Mouse (Mus musculus) kidney, postnatal 25 days (tissue): ENCODE measurements around the gene Cacna2d1.
A peak's percentile ranks its signal among the peaks of the same experiment; 100 is the strongest.

Experiments used
- DNase-seq, 2 experiments: peaks; one replicate each; pipeline ENCODE4 v3.0.0; 2021; ENCODE audit warnings: mixed read lengths in 2 of 2

Gene Cacna2d1

GRCm38 (mm10) chr5:15934376-15935233, at the start of gene Cacna2d1:
Cacna2d1 (plus strand) TSS chr5:15934691.
- peak; percentile 40 to 55 for DNase-seq

DNA sequence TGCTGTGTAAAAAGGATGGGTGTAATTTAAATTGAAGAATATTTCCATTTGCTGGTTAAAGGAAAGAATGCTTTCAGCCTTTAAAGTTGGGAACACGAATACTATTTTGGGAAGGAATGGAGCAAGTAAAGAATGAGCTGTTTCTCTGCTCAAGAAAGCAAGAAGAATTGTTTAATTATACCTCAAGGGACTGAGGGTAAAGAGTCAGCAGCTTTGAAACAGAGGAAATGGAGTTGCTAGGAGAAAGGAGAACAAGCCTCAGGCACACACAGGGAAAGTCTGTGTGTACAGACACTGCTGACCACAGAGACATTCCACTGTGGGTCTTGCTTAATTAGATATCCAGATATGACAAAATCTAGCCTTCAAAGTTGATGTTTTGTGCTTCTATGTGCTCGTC, 39.4 kb upstream of the Cacna2d1 start:
- DNase-seq = no peak

GRCm38 (mm10) chr5:15896706-15897105, 37.8 kb upstream of the Cacna2d1 start:
- DNase-seq = no peak

DNA sequence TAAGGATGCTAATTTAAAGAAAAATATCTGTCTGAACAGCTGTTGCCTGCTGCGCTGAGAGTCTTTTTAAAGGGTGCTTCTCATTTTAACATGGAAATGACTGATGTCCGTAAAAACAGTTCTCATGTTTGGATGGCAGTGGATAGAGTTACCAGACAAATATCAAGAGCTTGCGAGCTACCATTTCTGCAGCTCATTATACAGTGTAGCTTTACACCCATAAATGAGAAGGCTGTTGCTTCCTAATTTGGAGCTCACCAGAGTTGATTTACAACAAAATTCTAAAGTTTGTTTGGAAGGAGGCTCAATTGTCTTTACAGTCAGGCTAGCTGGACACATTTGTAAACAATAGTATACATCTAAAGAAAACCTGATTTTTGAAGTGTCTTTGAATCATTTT, 28.0 kb upstream of the Cacna2d1 start:
- DNase-seq = no peak

- no peak for DNase-seq
These were observed 19.6 kb upstream of the Cacna2d1 start for GRCm38 (mm10) chr5:15914931-15915330.

DNA sequence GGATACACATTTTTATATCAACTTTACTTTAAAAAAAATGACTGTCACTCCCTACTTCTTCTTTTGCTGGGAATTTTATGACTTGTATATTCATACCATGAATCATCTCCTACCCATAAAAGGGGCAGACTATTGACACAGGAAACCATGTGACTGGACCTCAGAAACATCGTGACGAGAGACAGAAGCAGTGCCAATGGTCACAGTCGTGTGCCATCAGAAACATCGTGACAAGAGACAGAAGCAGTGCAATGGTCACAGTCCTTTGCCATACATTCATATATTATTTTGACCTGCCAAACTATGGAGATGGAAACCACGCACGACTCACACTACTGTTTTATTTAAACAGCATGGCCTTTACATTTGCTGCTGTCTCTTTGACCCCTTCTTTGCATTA, 6.0 kb upstream of the Cacna2d1 start:
- DNase-seq = no peak

DNA sequence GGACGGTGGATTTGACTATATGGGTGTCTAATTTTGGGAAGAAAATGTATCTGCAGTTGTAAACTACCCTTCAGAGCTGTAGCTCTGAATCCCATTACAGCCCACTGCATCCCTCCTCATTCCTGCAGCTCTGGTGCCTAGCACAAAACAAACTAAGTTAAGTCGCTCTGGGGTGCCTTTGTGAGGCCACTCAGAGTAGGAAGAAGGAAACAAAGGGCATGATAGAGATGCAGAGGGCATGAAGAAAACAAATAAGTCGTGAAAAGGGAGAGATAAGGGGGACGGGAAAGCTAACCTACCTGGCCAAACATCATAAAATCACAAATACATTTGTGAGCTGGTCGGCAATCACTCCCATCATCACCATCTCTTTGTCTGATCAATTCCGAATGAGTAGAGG, 1.5 kb upstream of the Cacna2d1 start:
- DNase-seq = no peak

GRCm38 (mm10) chr5:15933581-15934375, 713 bp upstream of the Cacna2d1 start:
- DNase-seq = no peak

- DNase-seq = peak; percentile 2 to 35
These were observed 790 bp downstream of the Cacna2d1 start for GRCm38 (mm10) chr5:15935234-15935728.

- no peak for DNase-seq
These were observed 1.6 kb downstream of the Cacna2d1 start for GRCm38 (mm10) chr5:15935831-15936710.

GRCm38 (mm10) chr5:15941191-15941725, 6.8 kb downstream of the Cacna2d1 start:
- DNase-seq = no peak

DNA sequence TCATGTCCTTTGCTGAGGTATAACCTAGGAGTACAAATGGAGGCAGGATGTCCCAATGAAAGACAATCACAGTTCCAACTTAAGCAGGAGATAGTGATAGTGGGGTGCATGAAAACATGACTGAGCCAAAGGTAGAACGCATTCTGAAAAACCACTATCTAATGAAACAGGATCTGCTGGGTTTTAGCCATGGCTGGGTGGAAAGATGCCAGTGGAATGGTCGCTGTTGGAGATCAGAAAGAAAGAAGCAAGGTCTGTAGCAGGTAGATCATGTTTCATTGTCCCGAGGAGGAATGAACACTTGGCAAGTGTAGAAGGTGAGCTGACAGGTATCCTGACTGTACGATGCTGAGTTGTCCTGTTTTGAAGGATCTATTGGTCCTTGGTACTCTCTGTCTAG, 7.6 kb downstream of the Cacna2d1 start:
- DNase-seq = no peak

DNA sequence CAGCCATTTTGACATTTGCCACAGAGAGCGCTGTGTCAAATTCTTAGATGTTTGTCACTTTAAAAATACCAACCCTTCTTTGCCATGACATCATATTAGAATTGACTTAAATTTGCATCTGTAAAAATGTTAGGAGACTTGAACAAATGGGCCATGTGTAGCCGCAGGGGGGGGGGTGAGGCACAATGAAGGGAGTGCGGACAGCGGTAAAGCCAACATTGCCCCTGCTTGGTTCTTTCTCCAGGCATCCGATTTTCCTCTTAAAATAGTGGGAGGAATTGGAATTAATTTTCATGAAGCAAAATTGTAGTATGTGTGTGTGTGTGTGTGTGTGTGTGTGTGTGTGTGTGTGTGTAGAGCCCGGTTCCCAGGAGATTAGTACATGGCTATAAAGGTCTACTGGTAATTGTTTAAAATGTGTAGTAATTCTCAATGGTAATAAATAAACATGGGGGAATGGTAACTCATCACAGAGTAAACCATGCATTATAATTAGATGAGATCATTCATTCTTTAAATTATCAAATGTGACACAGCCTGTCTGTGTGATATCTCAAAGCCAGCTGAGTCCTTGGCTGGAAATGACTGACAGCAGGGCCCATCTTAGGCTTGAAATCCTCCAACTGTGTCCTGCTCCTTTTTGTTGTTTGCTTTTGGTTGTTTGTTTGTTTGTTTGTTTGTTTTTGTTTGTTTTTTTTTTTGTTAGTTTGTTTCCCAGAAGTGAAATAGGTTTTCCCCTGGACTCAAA, 14.0 kb downstream of the Cacna2d1 start:
- DNase-seq = no peak

DNA sequence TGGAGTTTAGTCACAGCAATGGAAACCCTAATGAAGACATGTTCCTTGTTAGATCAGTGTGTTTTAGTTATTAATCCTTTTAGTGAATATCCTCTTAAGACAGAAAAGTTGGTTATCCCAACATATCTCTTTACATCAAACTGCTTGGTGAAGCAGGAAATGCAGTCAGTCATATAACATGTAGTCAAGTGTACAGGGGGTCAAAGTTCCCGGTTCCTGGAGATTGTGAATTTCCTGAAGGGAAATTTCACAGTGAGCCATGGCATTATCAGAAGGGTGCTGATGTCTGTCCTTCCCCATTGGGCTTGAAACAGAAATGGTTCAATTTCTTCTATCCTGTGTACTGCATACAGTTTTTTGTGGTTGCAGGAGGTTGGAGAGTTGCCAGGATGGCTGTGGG, 25.3 kb downstream of the Cacna2d1 start:
- DNase-seq = no peak

GRCm38 (mm10) chr5:15961866-15962265, 27.4 kb downstream of the Cacna2d1 start:
- DNase-seq = no peak

- DNase-seq = no peak
These were observed 32.4 kb downstream of the Cacna2d1 start for GRCm38 (mm10) chr5:15966888-15967287.

GRCm38 (mm10) chr5:15971821-15972220, 37.3 kb downstream of the Cacna2d1 start:
- no peak for DNase-seq

DNA sequence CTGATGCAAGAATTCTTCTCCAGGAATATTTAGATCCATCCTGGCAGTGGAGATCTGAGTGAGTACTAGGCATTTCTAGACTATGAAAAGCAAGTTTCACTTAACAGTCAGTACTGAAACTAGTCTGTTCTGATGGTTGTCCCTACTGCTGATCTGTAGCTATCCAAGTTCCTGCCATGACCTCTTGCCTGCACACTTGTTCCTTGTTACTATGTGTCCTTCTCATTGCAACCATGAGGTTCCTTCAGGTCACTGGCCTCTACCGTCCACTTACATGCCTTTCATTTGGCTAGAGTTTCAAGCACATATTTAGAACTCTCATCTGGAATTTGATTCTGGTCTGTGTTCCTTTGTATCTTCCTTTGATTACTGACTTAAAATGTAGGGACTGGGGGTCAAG, 37.9 kb downstream of the Cacna2d1 start:
- DNase-seq = no peak

DNA sequence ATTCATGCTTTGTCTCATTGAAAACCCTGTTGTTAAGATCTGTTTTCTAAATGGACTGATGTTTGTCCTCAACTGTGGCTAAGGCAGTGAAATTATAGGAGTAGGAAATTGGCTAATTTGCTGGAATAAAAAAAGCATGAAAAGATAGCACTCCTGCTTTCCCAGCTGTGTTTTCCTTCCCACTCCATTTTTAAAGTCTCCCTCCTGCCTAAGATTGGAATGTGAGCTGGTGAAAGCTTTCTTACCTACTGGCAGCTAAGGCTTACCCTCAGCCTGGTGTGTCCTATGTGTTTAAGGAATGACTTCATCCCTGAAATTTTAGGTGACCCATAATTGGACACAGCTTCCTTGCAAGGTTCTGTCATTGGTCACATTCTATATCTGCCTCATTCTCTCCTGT, 40.2 kb downstream of the Cacna2d1 start:
- DNase-seq = no peak

- no peak for DNase-seq
These were observed 44.7 kb downstream of the Cacna2d1 start for GRCm38 (mm10) chr5:15979225-15979624.

GRCm38 (mm10) chr5:15982573-15982972, 48.1 kb downstream of the Cacna2d1 start:
- DNase-seq = no peak

DNA sequence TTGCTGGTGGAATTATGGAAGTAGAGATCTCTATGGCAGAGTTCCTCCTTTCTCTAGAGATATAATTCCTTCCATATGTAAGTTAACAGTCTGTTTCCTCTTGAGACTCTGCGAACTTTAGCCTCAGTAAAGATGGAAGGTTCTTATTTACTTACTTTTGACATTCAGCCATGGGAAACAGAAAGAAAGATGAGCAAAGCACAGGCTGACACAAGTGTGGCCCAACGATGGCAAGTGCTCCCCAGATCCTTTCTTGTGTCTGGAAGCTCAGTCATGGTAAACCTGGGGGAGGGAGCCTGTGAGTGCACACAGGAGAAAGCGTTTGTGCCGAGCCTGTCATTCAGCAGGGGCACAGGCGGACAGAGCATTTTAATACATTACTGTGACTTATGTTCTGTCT, 48.9 kb downstream of the Cacna2d1 start:
- no peak for DNase-seq
